Mouse (Mus musculus) testis, postnatal 10 days (tissue): ENCODE data around the gene Bri3bp.
A peak's percentile ranks its signal among the peaks of the same experiment; 100 is the strongest.
"Not testable (repeated sequence)": the region's sequence is repeated elsewhere in the genome, so short reads cannot be mapped to it uniquely, and the experiment has no call there.

Source experiments
- DNase-seq: peaks from one replicate; pipeline ENCODE4 v3.0.0; 2021; ENCODE audit warnings: low spot score

The Bri3bp gene

DNA sequence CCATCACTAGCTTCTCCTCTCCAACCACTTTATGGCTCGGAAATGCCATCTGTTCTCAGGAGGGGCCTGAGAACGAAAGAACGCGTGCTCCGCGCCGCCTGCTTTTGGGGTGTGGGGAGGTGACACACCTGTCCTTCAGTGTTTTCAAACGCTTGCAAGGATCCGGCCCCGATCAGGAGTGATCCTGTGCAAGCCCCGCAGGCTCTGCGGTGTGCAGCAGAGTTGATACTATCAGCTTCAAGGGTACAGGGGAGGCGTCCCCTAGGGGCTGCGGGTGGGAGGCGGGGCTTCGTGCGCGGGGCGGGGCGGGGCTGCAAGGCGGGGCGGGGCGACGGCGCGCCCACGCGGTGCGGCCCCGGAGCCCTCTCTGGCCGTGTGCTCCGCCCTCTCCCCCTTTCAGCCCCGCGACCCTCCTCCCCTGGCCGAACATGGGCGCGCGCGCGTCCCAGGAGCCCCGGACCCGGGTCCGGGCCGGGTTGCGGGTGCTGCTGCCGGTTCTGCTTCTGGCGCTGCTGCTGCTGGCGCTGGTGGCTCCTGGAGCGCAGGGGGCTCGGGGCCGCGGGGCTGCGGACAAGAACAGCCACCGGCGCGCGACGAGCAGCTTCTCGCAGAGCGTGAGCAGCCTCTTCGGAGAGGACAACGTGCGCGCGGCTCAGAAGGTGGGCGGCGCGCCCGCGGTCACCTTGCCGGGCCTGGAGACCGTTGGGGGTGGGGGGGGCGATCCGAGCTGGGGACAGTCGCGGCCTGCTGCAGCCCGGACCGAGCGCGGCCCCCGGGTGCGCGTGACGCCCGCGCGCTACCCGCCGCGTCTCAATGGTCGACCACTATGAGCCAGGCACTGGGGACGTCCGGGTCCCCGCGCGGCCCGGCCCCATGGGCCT, at the start of gene Bri3bp:
TSS of gene Bri3bp (plus strand) at position 335 of the 881 bp plus-strand sequence.
- peak; percentile 72 for DNase-seq

DNA sequence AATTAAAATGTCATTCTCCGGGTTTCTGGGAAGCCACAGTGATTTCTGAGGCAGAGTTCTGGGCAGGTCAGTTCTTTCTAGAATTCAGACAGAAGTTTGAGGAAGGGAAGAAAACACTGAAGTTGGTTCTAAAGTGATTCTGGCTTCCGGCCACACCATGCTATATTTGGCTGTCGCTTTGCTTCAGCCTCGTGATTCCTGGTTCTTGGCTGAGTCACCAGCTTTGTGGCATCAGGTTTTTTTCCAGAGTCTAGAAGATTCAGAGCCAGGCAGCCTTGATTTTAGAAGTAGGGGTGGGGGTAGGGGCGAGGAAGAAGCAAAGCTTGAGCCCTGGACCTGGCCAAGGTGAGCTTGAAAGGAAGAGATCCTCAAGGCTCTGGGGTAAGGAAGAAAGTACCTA, 49.8 kb upstream of the Bri3bp start:
- DNase-seq: peak; percentile 56

DNA sequence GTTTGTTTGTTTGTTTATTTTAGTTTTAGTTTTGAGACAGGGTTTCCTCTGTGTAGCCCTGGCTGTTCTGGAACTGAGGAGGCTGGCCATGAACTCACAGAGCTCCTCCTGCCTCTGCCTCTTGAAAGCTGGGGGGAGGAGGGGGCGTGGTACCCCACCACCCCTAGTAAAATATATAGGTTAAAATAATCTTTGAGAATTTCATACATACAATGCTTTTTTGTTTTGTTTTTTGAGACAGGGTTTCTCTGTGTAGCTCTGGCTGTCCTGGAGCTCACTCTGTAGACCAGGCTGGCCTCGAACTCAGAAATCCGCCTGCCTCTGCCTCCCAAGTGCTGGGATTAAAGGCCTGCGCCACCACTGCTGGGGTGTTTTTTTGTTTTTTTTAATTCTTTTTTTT, 49.2 kb upstream of the Bri3bp start:
- DNase-seq: not testable (repeated sequence)

DNA sequence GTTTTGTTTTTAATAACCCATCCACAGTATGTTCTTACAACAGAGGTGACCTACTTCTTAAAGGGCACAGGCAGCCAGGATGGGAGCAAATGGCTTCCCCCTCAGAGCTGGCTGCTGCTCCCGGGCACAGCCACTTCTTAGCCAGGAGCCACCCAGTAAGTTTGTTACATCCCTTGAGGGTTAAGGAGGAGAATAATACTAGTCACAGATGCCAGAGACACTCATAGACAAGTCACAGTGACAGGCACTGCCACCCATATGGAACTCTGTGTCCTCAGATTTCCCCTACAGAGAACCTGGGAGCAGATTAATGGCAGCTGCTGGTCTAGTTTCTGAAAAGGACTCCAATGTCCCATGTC, 48.8 kb upstream of the Bri3bp start:
- DNase-seq: no peak

DNA sequence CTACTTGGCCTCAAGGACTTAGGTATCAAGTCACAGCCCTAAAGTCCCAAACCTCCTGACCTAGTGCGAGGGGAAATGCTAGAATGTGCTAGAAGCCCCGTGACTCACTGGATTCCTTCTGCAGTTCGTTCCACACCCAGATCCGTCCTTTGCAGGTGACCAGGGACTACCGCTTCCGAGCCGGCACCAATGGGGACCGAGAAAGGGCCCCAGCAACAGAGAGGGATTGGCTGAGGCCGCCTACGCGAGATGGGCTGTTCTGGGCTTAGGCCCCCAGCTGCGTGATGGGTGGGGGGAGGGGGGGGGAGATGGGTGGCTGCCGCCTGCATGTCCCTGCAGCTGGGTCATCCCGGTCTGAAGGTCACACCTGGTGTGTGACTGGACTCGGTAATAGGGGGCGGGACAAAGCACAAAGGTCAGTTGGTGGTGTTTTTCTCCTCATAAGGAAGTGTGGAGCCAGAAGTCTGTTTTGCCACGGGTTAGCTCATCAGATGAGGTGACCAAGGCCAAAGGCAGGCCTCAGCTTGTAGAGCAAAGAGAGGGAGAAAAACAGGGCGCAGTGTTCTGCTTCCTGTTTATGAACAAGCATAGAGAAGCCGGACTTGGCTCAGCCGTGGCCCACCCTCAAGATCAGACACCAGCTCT, 48.3 kb upstream of the Bri3bp start:
- DNase-seq: peak; percentile 98

DNA sequence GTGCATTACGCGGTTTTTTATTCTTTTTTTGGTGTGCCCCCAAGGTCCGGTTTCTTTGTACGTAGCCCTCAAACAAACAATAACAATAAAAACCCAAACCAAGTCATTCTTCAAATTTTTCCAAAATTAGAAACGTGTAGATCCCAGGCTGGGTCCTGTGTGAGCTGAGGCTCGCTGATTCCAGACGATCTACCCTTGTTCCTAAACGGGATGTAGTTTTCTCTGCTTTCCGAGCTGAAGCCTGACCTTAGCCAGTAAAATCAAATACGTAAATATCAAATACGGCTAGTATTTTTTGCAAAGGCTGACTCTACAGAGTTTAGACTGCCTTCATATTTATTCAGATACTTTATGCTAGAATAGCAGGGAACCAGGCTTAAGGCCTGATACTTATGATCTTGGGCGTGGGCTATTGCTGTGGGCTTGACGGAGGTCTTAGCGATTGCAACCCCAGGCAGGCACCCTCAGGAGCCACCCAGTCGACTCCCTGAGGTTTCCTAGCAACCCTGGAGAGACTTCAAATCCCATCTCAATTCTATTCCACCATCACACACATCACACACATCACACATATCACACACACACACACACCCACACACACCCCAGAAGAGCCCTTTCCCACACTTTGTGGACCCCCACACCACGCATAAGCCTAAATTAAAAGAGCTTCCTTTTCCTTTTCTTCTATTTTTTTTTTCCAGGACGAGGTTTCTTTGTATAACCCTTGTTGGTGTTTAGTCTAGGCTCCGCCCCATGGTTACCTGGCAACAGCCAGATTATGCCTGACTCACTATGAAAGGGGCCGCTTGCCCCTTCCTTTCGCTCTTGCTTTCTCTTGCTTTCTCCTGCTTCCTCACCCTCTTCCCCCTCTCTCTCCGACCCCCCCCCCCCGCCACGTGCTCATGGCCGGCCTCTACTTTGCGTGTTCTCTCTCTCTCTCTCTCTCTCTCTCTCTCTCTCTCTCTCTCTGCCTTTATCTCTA, 47.5 kb upstream of the Bri3bp start:
- peak; percentile 87 for DNase-seq

DNA sequence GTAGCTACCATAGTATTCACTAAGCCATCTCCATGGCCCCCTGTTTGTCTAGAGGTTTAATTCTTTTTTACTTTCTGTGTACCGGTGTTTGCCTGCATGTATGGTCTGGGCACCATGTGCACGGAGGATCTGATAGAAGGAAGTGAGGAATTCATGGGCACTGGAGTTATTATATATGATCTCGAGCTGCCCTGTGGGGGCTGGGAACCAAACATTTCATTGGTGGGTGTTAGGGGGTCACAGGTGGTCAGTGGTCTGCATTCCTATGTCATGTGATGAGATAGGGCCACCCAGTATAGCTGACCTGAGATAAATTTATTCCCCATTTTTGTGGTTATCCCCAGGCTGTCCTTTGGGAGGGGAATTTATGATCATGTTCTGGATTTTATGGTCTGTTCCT, 46.4 kb upstream of the Bri3bp start:
- no peak for DNase-seq

DNA sequence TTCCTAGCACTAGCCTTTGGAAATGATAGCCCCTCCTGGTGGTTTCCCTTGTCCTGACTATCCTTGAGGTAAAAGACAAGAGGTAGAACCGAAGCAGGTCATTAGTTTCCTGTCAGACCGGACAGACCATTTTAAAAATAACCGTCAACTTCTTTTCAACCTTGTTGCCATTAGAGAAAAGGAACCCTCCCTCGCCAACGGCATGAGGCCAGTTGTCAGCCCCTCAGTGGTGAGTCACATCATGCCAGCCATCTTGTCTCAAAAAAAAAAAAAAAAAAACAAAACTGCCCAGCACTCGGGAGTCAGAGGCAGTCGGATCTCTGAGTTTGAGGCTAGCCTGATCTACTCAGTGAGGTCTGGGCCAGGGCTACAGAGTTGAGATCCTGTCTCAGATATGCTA, 40.5 kb upstream of the Bri3bp start:
- no peak for DNase-seq

DNA sequence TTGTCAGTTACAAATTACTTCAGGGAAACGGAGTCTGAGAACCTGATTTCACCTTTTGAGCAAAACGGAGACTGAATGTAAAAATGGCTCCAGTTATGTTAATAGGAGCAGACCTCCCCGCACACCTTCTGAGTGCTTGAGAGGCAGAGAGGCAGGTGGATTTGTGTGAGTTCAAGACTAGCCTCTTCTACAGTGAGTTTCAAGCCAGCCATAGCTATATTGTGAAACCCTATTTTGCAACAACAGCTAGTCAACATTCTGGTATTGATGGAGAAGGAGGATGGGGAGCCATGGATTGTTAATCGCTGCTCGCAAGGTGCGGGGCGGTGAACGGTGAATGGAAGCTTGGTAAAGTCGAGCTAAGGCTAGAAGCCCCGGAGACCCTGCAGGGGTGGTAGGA, 38.9 kb upstream of the Bri3bp start:
- DNase-seq: no peak

DNA sequence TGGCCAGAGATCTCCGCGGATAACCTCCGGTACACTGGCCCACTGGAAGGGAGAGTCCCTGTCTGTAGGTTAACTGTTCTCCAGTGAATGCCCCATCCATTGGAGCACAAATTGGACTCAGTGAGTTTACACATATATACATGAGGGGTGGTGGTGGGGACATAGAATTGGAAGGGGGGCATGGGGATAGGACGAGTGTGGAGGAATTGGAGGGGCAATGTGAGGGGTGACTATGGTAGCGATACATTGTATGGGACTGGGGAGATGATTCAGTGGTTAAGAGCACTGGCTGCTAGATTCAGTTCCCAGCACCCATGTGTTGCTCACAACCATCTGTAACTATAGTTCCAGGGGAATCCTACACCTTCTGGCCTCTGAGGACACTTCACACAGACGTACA, 38.4 kb upstream of the Bri3bp start:
- no peak for DNase-seq

DNA sequence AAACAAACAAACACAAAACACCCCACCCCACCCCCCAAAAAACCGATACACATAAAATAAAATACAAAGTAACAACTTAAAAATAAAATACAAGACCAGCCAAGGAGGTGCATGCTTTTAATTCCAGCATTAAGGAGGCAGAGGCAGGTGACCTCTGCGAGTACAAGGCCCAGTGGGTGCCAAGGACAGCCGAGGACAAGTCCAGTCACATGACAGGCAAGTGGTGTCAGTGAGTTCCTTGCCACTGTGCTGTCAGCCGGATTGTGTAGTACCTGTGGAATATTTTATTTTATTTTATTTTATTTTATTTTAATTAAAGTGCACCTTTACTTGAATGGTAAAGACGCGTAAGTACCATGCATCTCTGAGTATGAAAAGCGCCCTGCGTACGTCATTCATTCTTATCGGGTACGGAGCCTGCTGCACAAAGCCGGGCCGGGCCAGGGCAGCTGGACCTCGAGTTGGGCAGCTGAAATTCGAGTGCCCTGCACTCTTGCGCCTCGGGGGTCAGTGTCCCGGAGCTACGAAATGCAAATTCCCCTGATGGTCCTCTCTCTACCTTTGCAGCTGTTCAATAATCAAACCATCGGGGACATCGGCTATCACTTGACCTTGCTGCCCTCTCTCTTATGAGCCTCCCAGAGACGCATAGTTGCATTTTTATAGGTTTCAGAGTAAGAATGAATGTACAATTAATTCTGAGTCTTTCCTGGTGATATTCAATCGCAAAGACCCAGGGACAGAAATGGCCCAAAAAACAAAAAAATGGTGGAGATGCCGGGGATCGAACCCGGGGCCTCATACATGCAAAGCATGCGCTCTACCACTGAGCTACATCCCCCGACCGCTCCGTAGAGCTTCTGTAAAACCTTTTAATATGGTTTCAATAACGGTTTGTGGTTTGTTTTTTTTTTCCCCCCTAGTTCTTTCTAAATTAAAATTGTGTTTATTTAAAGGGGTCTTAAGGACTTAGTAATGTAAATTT, 37.6 kb upstream of the Bri3bp start:
- DNase-seq: peak; percentile 77

DNA sequence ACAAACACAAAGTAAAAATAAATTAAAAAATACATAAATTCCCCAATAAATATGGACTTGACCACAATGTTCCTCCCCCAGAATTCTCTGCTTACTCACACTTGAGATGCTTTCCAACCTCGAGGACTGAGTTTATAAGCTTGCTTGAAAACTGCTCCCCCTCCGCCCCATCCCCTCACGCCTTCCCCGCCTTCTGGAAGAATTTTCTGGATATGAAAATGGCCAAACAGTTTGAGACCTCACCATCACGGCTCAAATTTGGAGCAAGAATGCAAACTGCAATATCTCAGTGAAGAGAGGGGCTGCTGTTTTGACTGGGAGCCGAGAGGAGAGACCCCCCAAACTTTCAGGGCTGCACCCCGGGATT, 36.8 kb upstream of the Bri3bp start:
- DNase-seq: no peak

DNA sequence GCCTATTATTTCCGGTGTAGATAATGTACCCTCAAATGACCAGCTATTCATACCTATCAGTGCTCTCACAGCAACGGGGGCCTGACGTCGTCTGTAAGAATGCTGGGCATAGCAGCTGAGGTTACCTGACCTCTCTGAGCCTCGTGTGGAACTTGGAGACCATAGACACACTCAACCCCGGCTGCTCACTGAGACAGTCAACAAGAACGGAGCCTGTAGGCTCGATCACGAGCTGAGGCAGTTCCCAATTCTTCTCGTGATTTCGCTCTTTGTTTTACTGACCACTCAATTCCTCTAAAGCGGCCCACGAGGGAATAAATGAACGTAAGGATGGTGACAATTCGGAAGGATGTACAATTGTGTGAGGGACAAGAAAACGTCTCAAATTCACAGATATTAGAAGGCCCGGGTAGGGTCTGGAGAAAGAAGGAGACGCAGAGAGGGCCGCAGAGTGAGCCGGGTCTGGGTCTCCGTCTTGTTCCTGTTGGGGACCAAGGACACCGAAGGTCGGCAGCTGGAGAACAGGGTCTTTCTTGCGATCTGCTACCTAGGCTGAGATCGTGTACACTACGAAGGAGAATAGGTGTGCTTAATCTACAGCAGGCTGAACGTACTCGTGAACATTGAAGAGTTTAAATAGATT, 36.3 kb upstream of the Bri3bp start:
- no peak for DNase-seq

DNA sequence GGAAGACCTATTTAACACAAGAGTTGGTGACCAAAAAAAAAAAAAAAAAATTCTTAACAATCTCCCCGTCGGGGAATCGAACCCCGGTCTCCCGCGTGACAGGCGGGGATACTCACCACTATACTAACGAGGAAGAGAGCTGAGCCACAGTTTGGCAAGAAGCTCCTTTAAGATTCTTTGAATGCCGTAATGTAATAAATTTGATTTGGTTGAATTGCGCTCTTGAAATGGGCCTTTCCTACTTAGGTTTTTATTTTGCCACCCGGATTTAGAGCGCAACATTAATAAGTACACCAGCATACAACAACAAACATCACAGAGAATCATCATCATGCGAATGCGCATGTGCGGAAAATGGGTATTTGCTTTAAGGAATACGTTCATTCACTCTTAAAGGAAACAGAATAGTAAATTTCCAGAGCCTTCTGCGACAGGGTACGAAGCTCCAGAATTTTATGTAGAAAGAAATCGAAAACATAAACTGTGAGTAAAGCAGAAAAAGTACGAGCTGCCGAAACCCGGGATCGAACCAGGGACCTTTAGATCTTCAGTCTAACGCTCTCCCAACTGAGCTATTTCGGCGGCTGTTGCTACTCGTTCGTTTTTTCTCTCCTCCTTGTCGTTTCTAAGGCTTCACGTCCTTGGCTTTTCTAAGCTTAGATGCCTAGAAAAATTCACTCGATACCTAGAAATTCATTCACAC, 35.7 kb upstream of the Bri3bp start:
- peak; percentile 90 for DNase-seq

DNA sequence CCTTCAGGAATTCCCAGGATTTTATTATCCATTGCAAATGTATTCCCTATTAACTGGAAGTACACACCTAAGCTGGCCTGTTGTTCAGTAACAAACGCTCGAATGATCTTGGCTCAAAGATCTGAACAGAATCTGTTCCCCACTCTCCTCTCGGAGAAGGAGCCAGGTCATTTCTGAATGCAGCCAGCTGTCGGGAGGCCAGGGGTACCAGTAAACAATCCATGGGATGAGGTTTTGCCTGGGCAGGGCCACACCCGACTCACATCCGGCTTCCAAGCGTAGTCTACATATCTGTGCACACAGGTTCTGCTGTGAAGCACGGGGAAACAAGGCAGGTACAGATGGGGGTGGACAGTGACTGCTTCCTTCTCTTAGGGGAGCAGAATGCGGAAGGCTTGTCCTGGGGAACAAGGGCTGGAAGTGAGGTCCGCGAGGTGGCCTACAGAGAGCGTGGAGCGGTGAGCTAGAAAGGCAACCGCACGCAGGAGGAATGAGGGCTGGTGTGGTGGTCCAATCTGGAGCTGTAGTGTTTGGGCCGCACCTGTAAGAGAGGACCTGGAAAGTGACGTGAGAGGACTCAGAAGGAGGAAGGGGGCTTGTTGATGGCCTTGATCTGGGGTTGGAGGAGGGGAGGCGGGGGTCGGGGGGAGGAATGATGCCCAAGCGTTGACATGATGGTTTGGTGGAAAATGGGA, 34.9 kb upstream of the Bri3bp start:
- DNase-seq: peak; percentile 63

DNA sequence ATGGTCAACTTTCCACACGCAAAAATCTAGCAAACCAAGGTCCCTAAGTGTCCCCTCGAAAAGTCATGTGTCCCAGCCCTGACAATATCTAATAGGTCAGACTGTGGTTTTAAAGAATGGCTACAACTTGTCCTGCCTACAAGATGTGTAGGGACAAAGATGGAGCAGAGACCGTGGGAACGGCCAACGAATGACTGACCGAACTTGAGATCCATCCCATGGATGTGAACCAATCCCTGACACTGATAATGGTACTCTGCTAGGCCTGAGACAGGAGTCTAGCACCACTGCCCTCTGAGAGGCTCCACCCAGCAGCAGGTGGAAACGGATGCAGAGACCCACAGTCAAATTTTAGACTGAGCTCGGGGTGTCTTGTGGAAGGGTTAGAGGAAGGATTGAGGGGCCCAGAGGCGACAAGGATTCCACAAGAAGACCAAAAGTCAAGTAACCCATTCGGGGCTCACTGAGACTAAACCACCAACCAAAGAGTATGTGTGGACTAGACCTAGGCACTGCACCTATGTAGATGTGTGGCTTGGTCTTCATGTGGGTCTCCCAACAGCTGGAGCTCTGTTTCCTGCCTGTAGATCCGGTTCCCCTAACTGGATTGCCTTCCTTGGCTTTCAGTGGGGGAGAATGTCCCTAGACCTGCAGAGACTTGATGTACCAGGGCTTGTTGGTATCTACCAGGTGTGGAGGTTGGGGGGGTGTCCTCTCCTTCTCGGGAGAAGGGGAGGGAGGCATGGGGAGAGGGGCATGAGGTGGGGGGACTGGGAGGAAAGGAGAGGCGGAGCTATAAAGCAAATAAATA, 34.1 kb upstream of the Bri3bp start:
- DNase-seq: no peak

DNA sequence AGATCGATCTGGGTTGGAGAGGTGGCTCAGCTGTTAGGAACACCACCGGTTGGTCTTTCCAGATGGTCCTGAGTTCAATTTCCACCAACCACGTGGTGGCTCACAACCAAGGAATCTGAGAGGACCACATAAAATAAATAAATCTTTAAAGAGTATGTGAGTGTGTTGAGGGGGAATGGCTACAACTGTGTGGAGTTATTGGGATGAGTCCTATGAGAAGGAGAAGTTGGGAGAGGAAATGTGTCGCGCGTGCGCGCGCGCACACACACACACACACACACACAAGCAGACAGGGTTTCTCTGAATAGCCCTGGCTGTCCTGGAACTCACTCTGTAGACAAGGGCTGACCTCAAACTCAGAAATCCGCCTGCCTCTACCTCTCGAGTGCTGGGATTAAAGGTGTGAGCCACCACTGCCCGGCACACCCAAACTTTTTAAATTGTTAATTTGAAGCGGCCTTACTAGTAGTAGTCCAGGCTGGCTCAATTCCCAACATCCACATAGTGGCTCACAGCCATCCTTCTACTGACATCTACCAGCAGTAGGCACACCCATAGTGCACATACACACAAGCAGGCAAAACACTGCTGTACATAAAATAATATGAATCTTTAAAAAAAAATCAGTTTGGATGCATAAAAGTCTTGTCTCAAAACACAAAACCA, 33.3 kb upstream of the Bri3bp start:
- no peak for DNase-seq

DNA sequence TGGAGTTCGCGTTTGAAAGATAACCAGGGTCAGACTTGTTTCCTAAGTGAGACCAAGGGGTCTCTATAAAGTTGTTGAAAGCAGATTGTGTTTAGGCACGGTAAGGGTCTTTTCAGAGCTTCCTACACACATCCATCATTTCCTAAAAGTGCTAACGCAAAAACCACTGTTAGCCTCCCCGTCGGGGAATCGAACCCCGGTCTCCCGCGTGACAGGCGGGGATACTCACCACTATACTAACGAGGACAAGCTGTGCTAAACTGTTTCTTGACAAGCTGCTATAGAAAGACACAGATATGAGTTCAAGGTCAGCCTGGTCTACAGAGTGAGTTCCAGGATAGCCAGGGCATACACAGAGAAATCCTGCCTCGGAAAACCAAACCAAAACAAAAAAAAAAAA, 32.5 kb upstream of the Bri3bp start:
- peak; percentile 89 for DNase-seq
